In genomic region chr10:127075080-127075479, GRCm38 (mm10) we compare ENCODE assay signal across 8 mouse cellular contexts. TPM values are rescaled to one million over a fixed set of nuclear protein-coding genes. Genes with fewer than 3 reads are reported as not detected.
DNase-seq lines count a peak whose midpoint lies in the region; ATAC-seq lines count a peak whose summit lies in the region.

Agap2 (plus strand) TSS chr10:127075284.

- 70% methylated on average over 9 of the region's 9 CpGs for WGBS in midbrain, embryonic 10.5 days
- 71% methylated on average over 9 of the region's 9 CpGs for WGBS in midbrain, embryonic 15.5 days

- no peaks in the 10 kb centered on the region for H3K36me3 ChIP-seq in midbrain, embryonic 10.5 days
- H3K36me3 ChIP-seq in midbrain, embryonic 15.5 days (replicated peaks), result no peaks in the 10 kb centered on the region

- H3K27ac ChIP-seq in midbrain, embryonic 10.5 days (replicated peaks), result peak within 1 kb of the TSS; percentile 9; the same call in 1 of the 2 replicates
- H3K27ac ChIP-seq in midbrain, embryonic 15.5 days, result no peak within 1 kb of the TSS

- no peak for DNase-seq in midbrain, embryonic 10.5 days (ENCODE audit: low spot score)
- DNase-seq in layer of hippocampus, postnatal 25 days (ENCODE audit: extremely low spot score in 1 of 2, low spot score in 1 of 2), result no peak
- DNase-seq in thymus, postnatal 14 days, result peak; percentile 92
- DNase-seq in adrenal gland, postnatal 4 days (ENCODE audit: low spot score in 2 of 2), result no peak
- DNase-seq in frontal cortex, postnatal 10 days (ENCODE audit: low spot score in 2 of 2), result no peak

- no peaks in the 10 kb centered on the region; the same call in 1 of the 2 replicates for H3K9me3 ChIP-seq in midbrain, embryonic 10.5 days (replicated peaks)
- no peaks in the 10 kb centered on the region for H3K9me3 ChIP-seq in midbrain, embryonic 15.5 days

- H3K4me1 ChIP-seq in midbrain, embryonic 10.5 days, result peaks cover 49% of the 10 kb centered on the region
- H3K4me1 ChIP-seq in midbrain, embryonic 15.5 days, result peaks cover 39% of the 10 kb centered on the region

- H3K4me2 ChIP-seq in midbrain, embryonic 15.5 days, result no peak within 1 kb of the TSS

- peaks cover 51% of the 10 kb centered on the region for H3K27me3 ChIP-seq in midbrain, embryonic 10.5 days (ENCODE audit: low read depth, poor library complexity, severe bottlenecking)
- no peaks in the 10 kb centered on the region for H3K27me3 ChIP-seq in midbrain, embryonic 15.5 days (replicated peaks)

- no peak within 1 kb of the TSS for H3K4me3 ChIP-seq in midbrain, embryonic 10.5 days
- no peak within 1 kb of the TSS for H3K4me3 ChIP-seq in midbrain, embryonic 15.5 days

- no peak within 1 kb of the TSS for H3K9ac ChIP-seq in midbrain, embryonic 15.5 days

- ATAC-seq in midbrain, embryonic 15.5 days (replicated peaks), result no peak
- ATAC-seq in megakaryocyte progenitor cell, adult 5-6 weeks (replicated peaks; ENCODE audit: poor library complexity), result peak; percentile 71
- ATAC-seq in cerebellum, adult (ENCODE audit: insufficient number of reproducible peaks, low FRiP score, low TSS enrichment), result no peak

RNA-seq across cellular contexts. Expression of gene Agap2, which starts in this region (rescaled TPM):
- polyA plus RNA-seq in midbrain, embryonic 10.5 days (2016; fragmentation: Nextera tagmentation; extraction: Ambion mirVana), result 0.10 and 0.19 TPM in 2 replicates
- polyA plus RNA-seq in midbrain, embryonic 15.5 days (2015; fragmentation: Nextera tagmentation; extraction: Ambion mirVana), result 6.3 and 6.6 TPM in 2 replicates
- total RNA-seq in layer of hippocampus, postnatal 25 days (2021), result 100 to 1,000 TPM; 754 to 837 TPM
- total RNA-seq in megakaryocyte progenitor cell, adult 5-6 weeks (2015), result 5.3 and 9.7 TPM in 2 replicates
- 37.4 and 41.4 TPM in 2 replicates for total RNA-seq in megakaryocyte progenitor cell, adult 5-6 weeks (2017)
- total RNA-seq in adrenal gland, postnatal 4 days (2021), result 1 to 10 TPM; 3.6 to 4.1 TPM

Comparison
In these comparisons a context has a peak if more than half of its experiments do, and no peak if none do; other contexts are left out.
1. RNA of gene Agap2 (total RNA-seq): 754 to 837 TPM in layer of hippocampus, postnatal 25 days; 5.3 to 41.4 TPM in megakaryocyte progenitor cell, adult 5-6 weeks and 3.6 to 4.1 TPM in adrenal gland, postnatal 4 days; every median in the first group is over 10 times any median in the second.